Mouse (Mus musculus) kidney, postnatal 0 days (tissue): Measurements from ENCODE around the gene Gm20388. TPM values are rescaled to one million over a fixed set of nuclear protein-coding genes. Genes with fewer than 3 reads are reported as not detected.

Experiments
- ATAC-seq: fragments of 200-750 bp; cut with Nextera tagmentation; replicated peaks from 2 replicates; pipeline ENCODE4 v1.8.0; 2017; ENCODE audit warnings: low read depth, moderate number of reproducible peaks, moderate TSS enrichment, moderate library complexity; ENCODE audit not compliant: low FRiP score
- DNase-seq: peaks from one replicate; pipeline ENCODE4 v3.0.0-alpha.2; 2016; ENCODE audit warnings: low spot score
- H3K27ac ChIP-seq: fragments of 300-500 bp; sonication (generic); 2 replicates; pipeline ENCODE4 v1.5.1; 2014; ENCODE audit warnings: mild to moderate bottlenecking
- H3K27me3 ChIP-seq: fragments of 300-500 bp; sonication (generic); 2 replicates; pipeline ENCODE4 v1.6.1; 2014; ENCODE audit warnings: low read length, mixed read lengths; ENCODE audit not compliant: insufficient read depth
- H3K36me3 ChIP-seq: fragments of 300-500 bp; sonication (generic); 2 replicates; pipeline ENCODE4 v1.6.1; 2014; ENCODE audit warnings: low read length, mixed read lengths; ENCODE audit not compliant: insufficient read depth
- H3K4me1 ChIP-seq: fragments of 300-500 bp; sonication (generic); replicated peaks from 2 replicates; pipeline ENCODE4 v1.6.1; 2014; ENCODE audit warnings: antibody characterized with exemption, low read length, mixed read lengths; ENCODE audit not compliant: insufficient read depth
- H3K4me2 ChIP-seq: fragments of 300-500 bp; sonication (generic); 2 replicates; pipeline ENCODE4 v1.6.1; 2014; ENCODE audit warnings: mild to moderate bottlenecking, low read length, moderate library complexity, mixed read lengths
- H3K4me3 ChIP-seq: fragments of 300-500 bp; sonication (generic); replicated peaks from 2 replicates; pipeline ENCODE4 v1.5.1; 2014; ENCODE audit warnings: low read depth, low read length
- H3K9ac ChIP-seq: fragments of 300-500 bp; sonication (generic); 2 replicates; pipeline ENCODE4 v1.6.1; 2014; ENCODE audit warnings: low read depth, low read length
- H3K9me3 ChIP-seq: fragments of 300-500 bp; sonication (generic); replicated peaks from 2 replicates; pipeline ENCODE4 v1.6.1; 2016; ENCODE audit warnings: low read length, inconsistent platforms, mixed read lengths
- CTCF ChIP-seq: IDR thresholded peaks from 2 replicates; pipeline ENCODE4 v1.5.1; 2016; ENCODE audit warnings: antibody characterized with exemption, low read depth, mild to moderate bottlenecking, moderate library complexity
- WGBS: fragments of 180-500 bp; shearing (Covaris S2); extraction: QIAGEN DNeasy Blood & Tissue Kit; methylation state at CpG from one replicate; pipeline ENCODE4 v1.1.7; 2014; 5-methylcytosine and 5-hydroxymethylcytosine counted together
- polyA plus RNA-seq: library from polyadenylated mRNA; unstranded; fragments of >200 nt; fragmentation: Nextera tagmentation; extraction: Ambion mirVana; gene quantifications from 2 replicates; pipeline ENCODE4 v1.2.1, GENCODE M21; 2015

The Gm20388 gene
- polyA plus RNA-seq, 1 experiment from 2014 or later = not detected

GRCm38 (mm10) chr8:124090473-124090872 lies 4179.8 kb downstream of the Gm20388 start:
- 94% methylated on average over 5 of the region's 5 CpGs for WGBS
- Histone ChIP-seq H3K27ac (no peak overlapping the region), H3K27me3 (no peaks in the 10 kb centered on the region), H3K4me1 (no peaks in the 10 kb centered on the region), H3K36me3 (no peaks in the 10 kb centered on the region), H3K4me3 (no peak overlapping the region), H3K9me3 (no peaks in the 10 kb centered on the region), H3K9ac (no peak overlapping the region), H3K4me2 (no peak overlapping the region)
- ATAC-seq (no peak), DNase-seq (no peak)
- no peak for TF ChIP-seq CTCF

DNA sequence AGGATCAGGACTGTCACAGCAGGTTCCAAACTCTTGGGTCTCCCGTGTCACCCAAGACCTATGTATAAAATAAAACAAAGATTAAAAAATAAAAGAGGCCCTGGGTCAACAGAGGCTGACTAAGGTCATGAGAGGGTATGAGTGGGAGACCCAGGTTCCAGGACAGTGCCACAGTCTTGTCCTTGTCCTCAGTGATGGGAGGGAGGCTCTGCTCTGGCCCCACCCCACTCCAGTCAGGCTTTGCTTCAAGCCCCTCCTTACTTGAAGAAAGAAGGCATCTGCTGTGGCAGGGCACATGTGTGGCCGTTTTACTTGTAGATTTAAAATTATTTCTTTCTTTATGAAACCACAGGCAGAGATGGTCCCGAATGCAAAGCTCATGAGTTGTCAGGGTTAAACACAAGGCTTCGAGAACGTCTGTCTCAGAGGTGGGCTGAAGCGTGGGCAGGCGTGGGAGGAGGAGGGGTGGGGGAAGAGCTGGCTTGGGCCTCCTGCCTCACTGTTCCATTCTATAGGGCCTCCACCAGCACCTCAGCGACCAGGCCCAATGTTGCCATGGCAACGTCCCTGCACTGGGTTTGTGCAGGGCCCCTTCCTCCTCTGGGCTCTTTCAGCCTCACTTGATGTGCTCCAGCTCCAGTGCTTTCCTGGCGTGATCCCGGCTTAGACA lies 4188.4 kb downstream of the Gm20388 start:
- Histone ChIP-seq H3K36me3 (no peaks in the 10 kb centered on the region), H3K4me2 (no peak overlapping the region), H3K9ac (no peak overlapping the region), H3K9me3 (no peaks in the 10 kb centered on the region), H3K27me3 (no peaks in the 10 kb centered on the region), H3K4me1 (no peaks in the 10 kb centered on the region), H3K4me3 (no peak overlapping the region), H3K27ac (no peak overlapping the region)
- ATAC-seq = no peak; the same call in 1 of the 2 replicates
- WGBS = 18% methylated on average over 11 of the region's 11 CpGs
- TF ChIP-seq CTCF = no peak
- DNase-seq = peak; percentile 33

DNA sequence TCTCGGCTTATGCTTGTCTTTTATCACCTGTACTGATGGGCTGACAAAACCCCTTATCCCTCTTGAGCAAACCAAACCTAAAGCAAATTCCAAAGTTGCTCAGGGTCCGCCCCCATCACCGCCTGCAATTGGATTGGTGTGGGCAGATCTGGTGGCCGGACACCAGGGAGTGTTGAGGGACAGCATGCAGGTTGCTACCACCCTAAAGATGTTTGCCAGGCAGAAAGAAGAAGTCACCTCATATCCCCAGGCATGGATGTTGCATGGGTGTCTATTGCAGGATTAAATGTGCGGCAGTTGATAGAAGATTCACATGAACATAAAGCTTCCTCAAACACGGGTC lies 4189.0 kb downstream of the Gm20388 start:
- WGBS = 68% methylated on average over 6 of the region's 6 CpGs
- H3K4me1 ChIP-seq = no peaks in the 10 kb centered on the region
- H3K9ac ChIP-seq = no peak overlapping the region
- no peaks in the 10 kb centered on the region for H3K9me3 ChIP-seq
- H3K36me3 ChIP-seq = no peaks in the 10 kb centered on the region
- no peak for DNase-seq
- H3K4me3 ChIP-seq = no peak overlapping the region
- no peak overlapping the region for H3K27ac ChIP-seq
- no peak overlapping the region for H3K4me2 ChIP-seq
- no peak for TF ChIP-seq CTCF
- no peaks in the 10 kb centered on the region for H3K27me3 ChIP-seq
- ATAC-seq = no peak

DNA sequence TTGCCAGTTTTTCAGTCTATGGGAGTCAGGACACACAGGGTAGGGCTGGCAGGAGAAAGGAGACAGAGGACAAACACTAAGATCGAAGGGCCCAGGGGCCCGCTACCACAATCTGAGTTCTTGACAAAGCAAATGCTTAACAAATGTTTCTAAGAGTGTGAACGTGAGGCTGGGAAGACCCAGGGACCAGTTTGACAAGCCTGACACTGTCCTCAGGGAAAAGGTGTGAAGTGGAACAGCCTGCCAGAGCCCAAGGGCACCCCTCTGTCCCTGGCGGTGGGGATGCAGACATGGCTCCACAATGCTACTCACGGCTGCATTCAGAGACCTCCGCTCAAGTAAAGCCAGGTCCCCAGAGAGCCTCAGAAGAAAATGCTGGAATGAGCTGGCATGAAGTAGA lies 4195.2 kb downstream of the Gm20388 start:
- no peak for DNase-seq
- Histone ChIP-seq H3K4me1 (no peaks in the 10 kb centered on the region), H3K4me3 (no peak overlapping the region), H3K9ac (no peak overlapping the region), H3K27me3 (no peaks in the 10 kb centered on the region), H3K27ac (no peak overlapping the region), H3K9me3 (no peaks in the 10 kb centered on the region), H3K36me3 (no peaks in the 10 kb centered on the region), H3K4me2 (no peak overlapping the region)
- ATAC-seq = no peak
- no peak for TF ChIP-seq CTCF
- WGBS = 62% methylated on average over 6 of the region's 6 CpGs

DNA sequence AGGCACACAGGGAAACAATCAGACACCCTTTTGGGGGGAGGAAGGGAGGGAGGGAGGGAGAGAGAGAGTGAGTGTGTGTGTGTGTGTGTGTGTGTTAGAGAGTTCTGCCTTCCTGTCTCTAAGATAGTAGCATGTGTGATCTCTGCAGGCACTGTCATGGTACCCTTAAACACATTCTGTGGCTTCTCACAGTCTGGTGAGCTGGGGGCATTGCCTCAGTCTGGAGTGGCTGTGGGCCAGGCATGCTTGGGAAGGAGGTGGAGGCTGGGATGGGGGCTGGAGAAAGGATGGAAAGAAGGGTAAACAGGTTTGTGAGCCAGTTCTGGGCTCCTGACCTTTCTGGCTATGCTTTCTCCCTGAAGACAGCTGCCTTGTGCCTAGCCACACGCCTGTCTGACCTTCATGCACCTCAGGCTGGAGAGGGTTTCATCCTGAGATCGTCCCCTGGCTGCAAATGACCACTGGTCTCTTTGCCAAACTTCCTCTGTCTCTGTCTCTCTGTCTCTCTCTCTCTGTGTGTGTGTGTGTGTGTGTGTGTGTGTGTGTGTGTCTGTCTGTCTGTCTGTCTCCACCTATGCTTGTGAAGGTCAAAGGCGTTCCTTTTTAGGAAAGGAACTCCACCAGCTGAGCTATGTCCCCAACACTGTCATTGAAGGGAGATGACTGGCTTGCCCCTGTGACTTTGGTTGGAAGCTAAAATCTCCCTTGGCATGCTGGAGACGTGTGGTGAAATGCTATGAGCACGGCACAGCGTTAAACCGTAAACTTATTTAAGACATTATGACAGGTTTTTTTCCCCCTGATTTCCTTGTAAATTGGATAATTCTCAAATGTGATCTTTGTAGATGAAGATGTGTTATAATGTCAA lies 4195.9 kb downstream of the Gm20388 start:
- Histone ChIP-seq H3K27me3 (no peaks in the 10 kb centered on the region), H3K27ac (no peak overlapping the region), H3K4me2 (no peak overlapping the region), H3K4me1 (no peaks in the 10 kb centered on the region), H3K9ac (no peak overlapping the region), H3K9me3 (no peaks in the 10 kb centered on the region), H3K4me3 (no peak overlapping the region), H3K36me3 (no peaks in the 10 kb centered on the region)
- 75% methylated on average over 7 of the region's 7 CpGs for WGBS
- TF ChIP-seq CTCF = no peak
- no peak for DNase-seq
- no peak for ATAC-seq

DNA sequence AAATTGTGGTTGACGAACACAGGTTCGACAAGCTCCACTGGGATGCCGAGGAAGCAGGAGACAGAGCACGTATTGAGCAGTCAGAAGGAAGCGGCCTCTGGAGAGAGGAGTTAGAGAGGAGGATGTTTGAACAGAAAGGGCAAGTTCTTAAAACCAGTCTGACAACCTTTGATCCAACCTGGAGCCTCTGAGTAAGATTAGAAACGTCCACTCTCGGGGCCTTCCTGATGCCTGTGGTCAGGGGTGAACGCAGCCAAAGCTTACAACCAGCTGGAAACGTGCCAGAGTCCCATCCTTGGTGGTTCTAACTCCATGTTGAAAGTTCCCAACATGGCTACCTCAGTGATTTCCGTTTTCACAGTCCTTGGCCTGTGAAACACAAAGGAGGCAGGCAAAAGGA lies 4202.5 kb downstream of the Gm20388 start:
- Histone ChIP-seq H3K9me3 (no peaks in the 10 kb centered on the region), H3K27ac (no peak overlapping the region), H3K27me3 (no peaks in the 10 kb centered on the region), H3K4me2 (no peak overlapping the region), H3K4me1 (no peaks in the 10 kb centered on the region), H3K9ac (no peak overlapping the region), H3K4me3 (no peak overlapping the region), H3K36me3 (no peaks in the 10 kb centered on the region)
- TF ChIP-seq CTCF = no peak
- WGBS = 64% methylated on average over 10 of the region's 10 CpGs
- ATAC-seq (no peak), DNase-seq (no peak)
